Mouse (Mus musculus) kidney, postnatal 10 days (tissue): ENCODE measurements at regions not wholly inside any gene's neighbourhood (a gene's known extent, or its start where the extent isn't known, plus 50 kb on each side); places are given as distances from the start of the nearest gene placed in this dataset.

Experiments
- DNase-seq: peaks from one replicate; pipeline ENCODE4 v3.0.0; 2021; ENCODE audit warnings: mixed read lengths

DNA sequence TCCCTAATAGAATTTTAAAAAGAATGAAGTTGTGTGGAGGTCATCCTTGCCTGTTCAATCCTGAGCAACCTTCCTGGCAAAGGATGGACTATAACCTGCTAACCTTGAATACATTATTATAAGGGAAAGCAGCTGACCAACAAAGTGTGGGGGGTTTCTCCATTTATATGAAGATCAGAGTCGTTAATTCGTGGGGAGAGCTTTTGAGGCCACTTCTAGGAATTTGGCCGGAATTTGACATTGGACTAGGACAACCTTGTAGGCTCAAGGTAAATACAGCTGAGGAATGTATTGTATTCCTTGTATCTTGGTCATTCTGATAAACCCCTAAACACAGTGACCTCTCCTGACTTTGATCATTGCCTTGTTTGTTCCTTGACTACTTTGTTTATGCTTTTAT is 56.9 kb downstream of the Klf4 start:
- no peak for DNase-seq

DNA sequence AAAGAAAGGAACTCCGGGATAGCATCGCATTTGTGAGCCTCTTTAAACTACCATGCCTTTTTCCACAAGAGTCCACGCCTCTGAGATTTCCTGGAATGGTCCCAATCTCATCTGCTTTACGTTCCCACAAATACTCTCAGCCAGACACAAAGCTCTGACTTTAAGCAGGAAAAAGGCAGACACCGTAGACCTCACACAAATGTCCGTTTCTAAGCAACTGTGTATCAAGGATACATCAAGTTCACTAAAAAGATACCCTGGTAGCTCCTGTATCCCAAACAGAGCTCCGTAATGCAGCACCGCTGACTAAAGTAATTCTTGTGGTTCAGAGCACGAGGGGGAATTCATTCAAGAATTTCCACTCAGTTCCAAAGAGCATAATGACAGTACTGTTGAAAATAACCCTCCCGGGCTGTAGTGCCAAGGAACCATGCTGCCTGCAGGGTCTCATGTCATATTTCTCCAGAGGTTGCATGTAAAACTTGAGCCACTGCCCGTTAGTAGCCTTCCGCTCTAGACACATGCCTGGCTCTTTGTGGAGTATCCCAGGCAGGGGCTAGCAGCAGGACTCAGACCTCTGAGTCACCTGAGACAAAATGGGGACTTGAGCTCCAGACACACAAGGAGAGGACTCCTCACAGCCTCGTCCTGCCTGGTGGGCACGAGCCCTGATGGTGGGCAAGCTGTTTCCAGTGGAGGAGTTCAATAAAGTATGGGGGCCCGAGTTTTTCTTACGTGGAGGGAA is 58.0 kb downstream of the Klf4 start:
- DNase-seq, result no peak

DNA sequence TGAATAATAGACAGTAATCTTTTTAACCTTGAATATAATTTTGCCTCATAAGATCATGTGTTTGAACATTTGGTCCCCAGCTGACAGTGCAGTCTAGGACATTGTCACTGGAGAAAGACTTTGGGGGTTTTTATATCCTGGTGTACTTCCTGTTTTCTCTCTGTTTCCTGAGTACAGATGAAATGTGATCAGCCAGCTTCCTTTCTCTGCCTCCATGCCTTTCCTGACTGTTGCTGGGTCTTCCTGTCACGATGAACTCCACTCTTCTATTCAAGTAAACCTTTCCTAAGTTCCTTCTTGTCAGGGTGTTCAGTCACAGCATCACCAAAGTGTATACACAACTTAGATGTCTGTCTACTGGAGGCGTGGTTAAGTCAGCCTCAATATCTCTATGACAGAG is 59.6 kb downstream of the Klf4 start:
- no peak for DNase-seq

DNA sequence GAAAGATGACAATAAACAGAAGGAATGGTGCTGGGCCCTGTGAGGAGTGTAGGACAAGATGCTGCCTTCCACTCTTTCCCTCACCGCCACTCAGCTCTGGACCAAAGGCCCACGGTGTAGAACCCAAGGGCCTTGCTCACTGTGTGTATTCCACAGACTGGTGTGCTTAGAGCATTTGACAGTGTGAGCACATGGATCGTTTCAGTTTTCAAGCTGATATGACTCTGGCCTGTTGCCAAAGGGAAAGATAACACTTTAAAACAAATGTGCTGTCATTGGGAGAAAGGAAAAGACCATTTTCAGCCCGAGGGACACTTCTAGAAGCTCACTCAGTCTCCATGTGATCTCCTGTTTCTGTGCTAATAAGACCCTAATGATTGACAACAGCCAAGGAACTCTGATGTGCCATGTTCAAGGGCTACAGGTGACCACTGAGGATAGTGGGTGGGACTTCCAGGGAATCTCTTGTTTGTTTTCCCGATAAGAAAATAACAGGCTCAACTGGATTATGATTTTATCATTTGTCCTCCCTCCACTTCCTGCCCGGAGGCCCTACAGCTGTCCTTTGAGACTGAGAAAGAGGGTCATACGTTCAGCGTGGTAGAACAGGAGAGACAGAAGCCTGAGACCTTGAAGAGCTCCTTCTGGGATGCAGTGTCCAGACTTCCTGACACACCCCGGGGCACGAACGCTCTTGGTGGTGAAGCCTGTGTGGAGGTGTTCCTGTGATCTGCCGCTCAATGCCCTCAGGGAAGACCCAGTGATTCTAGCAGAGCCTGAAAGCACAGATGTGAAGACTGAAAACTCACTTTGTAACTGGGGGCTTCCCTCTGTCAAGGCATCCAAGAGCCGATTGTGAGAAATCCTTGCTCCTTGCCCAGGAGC is 61.2 kb downstream of the Klf4 start:
- DNase-seq, result peak; percentile 34

DNA sequence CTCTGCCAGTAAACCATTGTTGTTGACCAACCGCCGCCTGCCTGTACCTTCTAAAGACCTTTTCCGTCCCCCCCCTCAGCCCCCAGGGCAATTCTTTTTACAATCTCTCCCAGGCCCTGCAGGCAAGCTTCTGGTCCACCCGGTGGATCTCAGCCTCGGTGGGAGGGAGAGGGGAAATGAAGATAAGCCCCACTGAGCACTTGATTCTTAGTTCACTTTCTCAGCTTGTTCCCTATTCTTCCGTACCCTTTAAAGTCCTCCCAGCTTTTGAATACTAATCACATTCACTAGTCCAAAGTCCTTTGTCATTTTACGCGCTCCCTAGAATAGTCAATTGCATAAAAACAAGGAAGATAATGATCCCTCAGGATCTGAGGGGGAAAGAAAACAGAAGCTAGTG is 68.1 kb downstream of the Klf4 start:
- no peak for DNase-seq

DNA sequence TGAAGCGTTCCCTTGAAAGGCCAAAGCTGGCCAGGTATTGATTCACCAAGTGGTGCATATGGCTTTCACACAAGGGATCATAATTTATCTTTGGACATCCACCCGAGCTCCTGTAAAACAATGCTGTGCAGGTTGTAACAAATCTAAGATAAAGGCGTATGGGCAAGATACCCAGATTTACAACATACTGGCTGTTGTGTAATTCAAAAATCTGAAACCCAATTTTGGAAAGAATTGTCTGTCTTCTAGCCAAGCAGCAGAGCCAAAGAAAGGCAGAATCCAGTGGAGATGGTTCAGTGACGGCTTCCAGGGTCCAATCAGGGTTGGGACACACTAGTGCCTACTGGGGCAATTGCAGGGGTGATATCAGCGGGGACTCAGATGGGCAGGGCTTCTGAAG is 70.3 kb downstream of the Klf4 start:
- DNase-seq, result no peak

DNA sequence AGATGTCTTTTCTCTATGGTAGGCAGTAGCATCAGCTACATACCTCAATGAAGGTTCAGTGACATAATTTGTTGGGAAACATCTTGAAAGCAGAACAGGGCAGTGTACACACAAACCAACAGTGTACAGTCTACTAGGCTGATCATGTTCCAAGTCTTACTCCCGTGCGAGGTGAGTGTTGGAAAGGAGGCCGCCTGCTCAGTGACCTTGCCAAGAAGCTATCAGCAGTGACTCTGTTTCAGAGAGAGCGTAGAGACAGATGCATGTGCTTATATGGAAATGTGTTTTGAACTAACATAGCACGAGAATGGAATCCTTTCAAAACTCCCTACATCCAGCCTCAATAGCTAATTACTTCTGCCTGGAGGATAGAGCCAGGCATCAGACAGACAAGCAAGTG is 78.4 kb downstream of the Klf4 start:
- no peak for DNase-seq

DNA sequence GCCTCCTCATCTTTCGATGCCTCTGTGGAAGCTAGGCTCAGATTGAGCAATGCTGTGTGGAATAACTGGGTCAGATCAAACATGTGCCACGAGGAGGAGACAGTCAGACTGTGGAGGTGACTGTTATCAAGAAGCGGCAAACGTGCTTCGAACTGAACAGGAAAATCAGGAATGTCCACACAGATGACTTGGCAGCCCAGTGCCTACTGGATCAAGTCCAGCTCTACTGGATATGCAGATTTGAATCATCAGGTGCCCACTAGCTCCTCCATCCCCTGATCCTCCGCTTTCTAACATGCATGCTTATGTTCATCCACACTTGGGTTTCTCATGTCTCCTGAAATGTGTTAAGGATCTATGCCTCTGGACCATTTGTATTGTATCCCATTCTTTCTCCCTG is 79.7 kb downstream of the Klf4 start:
- DNase-seq, result no peak

DNA sequence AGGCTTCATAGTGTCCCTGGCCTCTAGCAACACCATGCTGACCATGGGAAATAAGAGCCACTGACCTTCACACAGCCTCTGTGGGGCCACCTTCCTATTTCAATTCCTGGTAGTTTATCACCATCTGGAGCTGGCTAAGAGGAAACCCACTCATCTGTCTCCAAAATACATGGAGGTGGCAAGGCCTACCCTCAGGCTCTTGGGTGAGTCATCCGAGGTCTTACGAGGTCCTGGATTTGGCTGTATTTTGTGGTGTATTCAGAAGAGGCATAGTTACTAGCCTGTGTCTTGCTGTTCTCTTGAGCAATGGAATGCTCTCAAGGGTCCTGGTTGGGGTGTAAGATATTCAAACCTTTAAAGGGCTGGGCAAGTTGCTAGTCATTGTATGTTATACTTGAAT is 80.6 kb downstream of the Klf4 start:
- DNase-seq, result no peak

DNA sequence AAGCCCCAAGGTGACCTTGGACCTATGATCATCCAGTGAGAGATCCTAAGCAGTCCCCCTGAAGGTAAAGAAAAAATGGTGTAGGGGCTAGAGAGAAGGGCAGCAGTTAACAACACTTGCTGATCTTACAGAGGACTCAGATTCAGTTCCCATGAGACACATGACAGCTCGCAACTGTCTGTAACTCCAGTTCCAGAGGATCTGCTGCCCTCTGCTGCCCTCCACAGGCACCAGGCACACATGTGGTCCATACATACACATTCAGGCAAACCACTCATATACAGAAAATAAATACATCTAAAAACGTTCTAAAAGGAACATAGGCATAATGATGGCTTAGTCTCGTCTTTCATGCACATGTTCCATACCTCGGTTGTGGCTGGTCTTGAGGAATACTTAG is 81.2 kb downstream of the Klf4 start:
- peak; percentile 22 for DNase-seq

DNA sequence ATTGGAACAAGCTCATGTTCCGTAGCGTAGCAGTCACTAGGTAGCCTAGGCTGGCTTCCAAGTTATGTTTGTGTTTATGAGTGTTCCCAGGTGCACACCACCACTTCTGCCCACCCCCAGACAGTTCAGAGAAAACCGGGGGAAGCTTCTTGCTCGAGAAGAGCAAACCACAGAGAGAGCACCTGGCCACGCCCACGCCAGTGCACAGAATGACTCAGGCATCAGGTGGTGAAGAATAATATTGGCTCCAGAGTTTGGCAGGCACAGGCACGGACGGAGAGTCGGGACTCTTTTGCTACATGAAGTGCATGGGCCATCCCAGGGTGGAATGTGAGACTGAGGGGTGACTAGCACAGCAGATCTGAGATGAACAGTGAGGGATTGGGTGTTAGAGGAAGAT is 88.8 kb downstream of the Klf4 start:
- DNase-seq, result no peak

DNA sequence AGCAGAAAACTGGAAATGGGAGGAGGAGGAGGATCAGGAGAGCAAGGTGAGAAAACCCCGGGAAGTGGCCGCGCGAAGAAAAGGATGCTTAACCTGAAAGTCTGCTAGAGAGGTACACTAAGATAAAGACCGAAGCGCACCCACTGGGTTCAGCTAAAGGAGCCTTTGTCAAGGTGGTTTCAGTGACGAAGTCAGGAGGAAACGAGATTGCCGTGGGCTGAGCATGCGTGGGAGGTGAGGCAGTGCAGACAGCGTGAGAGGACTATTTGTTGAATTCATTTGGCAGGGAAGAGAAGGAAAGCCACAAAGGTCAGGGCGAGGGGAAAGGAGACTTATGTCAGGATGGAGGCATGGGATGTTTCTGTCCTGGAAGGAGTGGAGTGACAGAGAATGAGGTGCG is 90.2 kb downstream of the Klf4 start:
- DNase-seq, result no peak
